Mouse (Mus musculus) erythroblast, adult 5-6 weeks (primary cell): ENCODE measurements around the gene Rapgef1. TPM values are rescaled to one million over a fixed set of nuclear protein-coding genes. Genes with fewer than 3 reads are reported as not detected.
"Not testable (repeated sequence)": the region's sequence is repeated elsewhere in the genome, so short reads cannot be mapped to it uniquely, and the experiment has no call there.

Source experiments
- ATAC-seq: replicated peaks from 2 replicates; pipeline ENCODE4 v1.8.0; 2016; ENCODE audit warnings: moderate number of reproducible peaks, mild to moderate bottlenecking, moderate TSS enrichment, inconsistent platforms; ENCODE audit not compliant: poor library complexity, low FRiP score, severe bottlenecking
- total RNA-seq, 2 experiments: library from RNA; stranded (forward) in 1 of 2; stranded (reverse) in 1 of 2; fragments of 150-400 nt in 1 of 2; fragments of 200-764, 138-1000 nt in 1 of 2; gene quantifications; 2 replicates each; pipeline versions ENCODE4 v1.2.3 to v1.2.4; 2015 to 2017; ENCODE audit warnings: low replicate concordance in 2 of 2

Gene Rapgef1
- total RNA-seq, 2 experiments from 2014 or later: 7.3 to 8.5 TPM

DNA sequence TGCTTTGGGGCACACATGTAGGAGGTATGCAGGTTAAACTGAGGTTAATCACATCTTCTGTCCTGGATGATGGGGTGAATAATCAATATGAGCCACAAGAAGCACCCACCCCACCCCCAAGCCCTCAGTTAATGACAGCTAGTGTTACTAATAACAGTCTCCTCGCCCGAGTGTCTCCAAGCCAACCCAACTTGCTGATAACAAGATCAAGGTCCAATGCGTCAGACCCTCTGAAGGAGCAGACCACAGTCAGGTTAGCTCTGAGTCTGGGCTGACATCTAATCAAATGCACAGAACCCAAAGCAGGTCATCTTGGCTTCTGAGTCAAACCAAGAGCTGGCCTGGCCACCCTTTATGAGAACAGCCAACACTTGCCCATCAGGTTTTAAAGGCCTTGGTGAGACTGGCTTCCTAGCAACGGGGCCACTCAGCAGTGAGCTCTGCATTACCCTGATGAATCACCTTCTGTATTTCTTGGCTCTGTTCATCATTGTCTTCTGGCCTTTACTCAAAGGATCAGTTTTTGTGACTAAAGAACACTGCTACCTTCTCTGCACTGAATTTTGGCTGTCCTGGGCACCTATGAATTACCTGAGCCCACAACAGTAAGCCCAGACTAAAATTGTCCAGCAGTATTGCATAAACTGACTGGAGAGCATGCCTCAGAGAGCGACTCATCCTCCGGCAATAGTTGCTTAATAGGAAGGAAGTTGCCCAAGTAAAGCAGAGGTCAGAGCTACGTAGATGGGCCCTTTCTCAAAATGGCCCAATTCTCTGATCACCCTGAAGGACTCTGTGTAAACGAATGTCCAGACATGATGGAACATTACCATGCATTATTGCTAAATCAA is 152.3 kb downstream of the Rapgef1 start:
- ATAC-seq: no peak

GRCm38 (mm10) chr2:29773323-29773722 is 153.8 kb downstream of the Rapgef1 start:
- ATAC-seq: no peak

DNA sequence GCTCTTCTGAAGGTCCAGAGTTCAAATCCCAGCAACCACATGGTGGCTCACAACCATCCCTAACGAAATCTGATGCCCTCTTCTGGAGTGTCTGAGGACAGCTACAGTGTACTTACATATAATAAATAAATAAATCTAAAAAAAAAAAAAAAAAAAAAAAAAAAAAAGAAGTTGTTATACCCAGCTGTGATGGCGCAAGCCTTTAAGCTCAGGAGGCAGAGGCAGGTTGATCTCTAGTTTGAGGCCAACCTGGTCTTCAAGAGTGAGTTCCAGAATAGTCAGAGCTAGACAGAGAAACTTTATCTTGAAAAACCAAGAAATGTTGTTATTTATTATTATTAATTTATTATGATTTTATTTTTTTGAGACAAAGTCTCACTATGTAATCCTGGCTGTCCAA is 161.7 kb downstream of the Rapgef1 start:
- ATAC-seq: not testable (repeated sequence)

DNA sequence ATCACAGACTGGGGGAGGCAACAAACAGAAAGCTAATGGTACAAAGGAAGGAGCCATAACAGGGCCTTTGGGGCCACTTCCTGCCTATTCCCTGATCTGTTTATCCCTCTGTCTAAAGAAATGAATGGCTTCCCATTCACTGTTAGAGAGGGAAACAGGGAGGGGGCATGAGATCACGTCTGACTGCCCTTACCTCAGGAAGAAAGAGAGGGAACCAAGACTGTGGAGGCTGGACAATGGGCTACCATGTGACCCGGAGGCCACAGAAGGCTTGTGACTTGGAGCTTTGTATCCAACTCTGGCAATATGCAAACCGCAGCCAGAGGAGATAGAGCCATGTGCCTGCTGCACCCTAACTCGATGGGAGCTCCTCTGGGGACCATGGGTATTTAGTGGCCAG is 164.8 kb downstream of the Rapgef1 start:
- ATAC-seq: no peak

GRCm38 (mm10) chr2:29787104-29787917 is 167.8 kb downstream of the Rapgef1 start, which contains the start of gene Coq4:
Coq4 (plus strand) TSS chr2:29787493.
- peak; percentile 86 for ATAC-seq

DNA sequence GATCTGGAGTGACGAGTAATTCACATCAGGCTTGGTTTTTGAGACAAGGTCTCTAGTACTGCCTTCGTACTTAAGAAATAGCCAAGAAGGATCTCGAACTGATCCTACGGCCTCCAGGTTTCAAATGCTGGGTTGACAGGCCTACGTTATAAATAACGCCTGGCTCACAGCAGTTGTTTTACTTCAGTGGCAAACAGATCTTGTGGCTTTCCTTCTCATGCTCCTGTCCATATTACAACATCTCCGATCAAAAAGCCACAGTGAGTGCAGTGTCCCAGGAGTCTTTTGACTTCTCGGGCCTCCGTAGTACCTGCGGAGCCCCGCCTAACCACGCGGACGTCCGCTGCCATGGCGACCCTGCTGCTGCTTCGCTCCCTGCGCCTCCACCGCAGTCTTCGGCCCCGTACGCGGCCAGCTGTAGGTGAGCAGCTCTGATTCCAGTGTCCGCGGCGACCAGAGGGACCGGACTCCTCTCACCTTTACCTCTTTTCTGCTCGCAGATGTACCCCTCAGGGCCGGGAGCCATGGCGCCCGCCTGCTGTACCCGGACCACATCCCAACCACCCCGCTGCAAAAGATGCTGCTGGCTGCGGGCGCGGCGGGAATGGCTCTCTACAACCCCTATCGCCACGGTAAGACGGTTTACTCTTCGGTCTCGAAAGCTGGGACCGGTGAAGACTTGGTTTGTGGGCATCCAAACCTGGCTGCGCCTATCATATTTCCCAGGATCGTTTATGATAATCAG is 168.6 kb downstream of the Rapgef1 start, which contains the start of gene Trub2:
Gene Trub2, minus strand, starts transcription at position 566 of the 745 bp plus-strand sequence.
- ATAC-seq: peak; percentile 92

Other genes starting within 250 kb of the Rapgef1 start
- not detected in 2 replicates for gene Gm13420, start 132.0 kb downstream of the Rapgef1 start, total RNA-seq (2015; ENCODE audit: low replicate concordance)
- not detected in 2 replicates for gene Gm13420, start 132.0 kb downstream of the Rapgef1 start, total RNA-seq (2017; ENCODE audit: low replicate concordance)
- not detected in 2 replicates for gene Gm13547, start 139.6 kb downstream of the Rapgef1 start, total RNA-seq (2015; ENCODE audit: low replicate concordance)
- 1.3 TPM in 1 of 2 replicates, not detected in the other for gene Gm13547, start 139.6 kb downstream of the Rapgef1 start, total RNA-seq (2017; ENCODE audit: low replicate concordance)
- 2.3 and 9.2 TPM in 2 replicates for gene Coq4, start 167.8 kb downstream of the Rapgef1 start, total RNA-seq (2015; ENCODE audit: low replicate concordance)
- 1.8 and 2.2 TPM in 2 replicates for gene Coq4, start 167.8 kb downstream of the Rapgef1 start, total RNA-seq (2017; ENCODE audit: low replicate concordance)
- gene Trub2, start 168.8 kb downstream of the Rapgef1 start, total RNA-seq (2015; ENCODE audit: low replicate concordance): 25.1 and 27.7 TPM in 2 replicates
- gene Trub2, start 168.8 kb downstream of the Rapgef1 start, total RNA-seq (2017; ENCODE audit: low replicate concordance): 29.7 and 31.1 TPM in 2 replicates
- 1.9 and 4.2 TPM in 2 replicates for gene Slc27a4, start 182.9 kb downstream of the Rapgef1 start, total RNA-seq (2015; ENCODE audit: low replicate concordance)
- gene Slc27a4, start 182.9 kb downstream of the Rapgef1 start, total RNA-seq (2017; ENCODE audit: low replicate concordance): 5.1 and 9.8 TPM in 2 replicates
- gene Urm1, start 200.4 kb downstream of the Rapgef1 start, total RNA-seq (2015; ENCODE audit: low replicate concordance): 5.4 and 8.2 TPM in 2 replicates
- 5.6 and 8.9 TPM in 2 replicates for gene Urm1, start 200.4 kb downstream of the Rapgef1 start, total RNA-seq (2017; ENCODE audit: low replicate concordance)
- 16.9 and 19.4 TPM in 2 replicates for gene Cercam, start 249.4 kb downstream of the Rapgef1 start, total RNA-seq (2015; ENCODE audit: low replicate concordance)
- 18.8 and 20.8 TPM in 2 replicates for gene Cercam, start 249.4 kb downstream of the Rapgef1 start, total RNA-seq (2017; ENCODE audit: low replicate concordance)